Mouse (Mus musculus) neural tube, embryonic 10.5 days (tissue): Measurements from ENCODE around the gene Lhcgr.
A peak's percentile ranks its signal among the peaks of the same experiment; 100 is the strongest.

Experiments used
- DNase-seq: peaks from one replicate; pipeline ENCODE4 v3.0.0-alpha.2; 2017; ENCODE audit warnings: low spot score; ENCODE audit errors: extremely low spot score

The Lhcgr gene

GRCm38 (mm10) chr17:88706231-88706649, 85.5 kb downstream of the Lhcgr start:
- no peak for DNase-seq

GRCm38 (mm10) chr17:88703112-88703511, 88.7 kb downstream of the Lhcgr start:
- no peak for DNase-seq

- no peak for DNase-seq
Observed at GRCm38 (mm10) chr17:88702345-88702744, 89.4 kb downstream of the Lhcgr start.

GRCm38 (mm10) chr17:88700901-88701300, 90.9 kb downstream of the Lhcgr start:
- DNase-seq, result no peak

- no peak for DNase-seq
Observed at GRCm38 (mm10) chr17:88696656-88697333, 95.0 kb downstream of the Lhcgr start.

GRCm38 (mm10) chr17:88688226-88688625, 103.6 kb downstream of the Lhcgr start:
- no peak for DNase-seq

GRCm38 (mm10) chr17:88675310-88676309, 116.2 kb downstream of the Lhcgr start:
- no peak for DNase-seq

GRCm38 (mm10) chr17:88670800-88671199, 121.0 kb downstream of the Lhcgr start:
- no peak for DNase-seq

- no peak for DNase-seq
Observed at GRCm38 (mm10) chr17:88669921-88670320, 121.9 kb downstream of the Lhcgr start.

- peak; percentile 47 for DNase-seq
Observed at GRCm38 (mm10) chr17:88668452-88668851, 123.3 kb downstream of the Lhcgr start, which contains the start of gene Gtf2a1l. TSS of gene Gtf2a1l (plus strand) at chr17:88668660.
